Mouse (Mus musculus) myocyte (in vitro differentiated cells): ENCODE results near the gene Macrod2. TPM values are rescaled to one million over a fixed set of nuclear protein-coding genes. Genes with fewer than 3 reads are reported as not detected.

Source experiments
- H3K27me3 ChIP-seq: one replicate; pipeline ENCODE4 v1.6.1; 2011; ENCODE audit not compliant: control insufficient read depth, insufficient read depth, insufficient read length
- H3K36me3 ChIP-seq: one replicate; pipeline ENCODE4 v1.6.1; 2011; ENCODE audit not compliant: control insufficient read depth, insufficient read depth
- H3K4me2 ChIP-seq: one replicate; pipeline ENCODE4 v1.6.1; 2011; ENCODE audit warnings: low read depth, control low read depth
- H3K4me3 ChIP-seq: one replicate; pipeline ENCODE4 v1.5.1; 2011; ENCODE audit warnings: mild to moderate bottlenecking, control low read depth, moderate library complexity
- H3K79me2 ChIP-seq: one replicate; pipeline ENCODE4 v1.6.1; 2011; ENCODE audit not compliant: control insufficient read depth, insufficient read depth
- H3ac ChIP-seq: one replicate; pipeline ENCODE4 v1.6.1; 2011; ENCODE audit not compliant: control insufficient read depth, insufficient read length
- CEBPB ChIP-seq: IDR thresholded peaks from 2 replicates; pipeline ENCODE4 v1.6.1; 2011; ENCODE audit warnings: mild to moderate bottlenecking, moderate library complexity; ENCODE audit not compliant: poor library complexity, insufficient read depth, severe bottlenecking
- E2F4 ChIP-seq: IDR thresholded peaks from one replicate; pipeline ENCODE4 v1.6.1; 2011; ENCODE audit warnings: mild to moderate bottlenecking, control low read depth, moderate library complexity; ENCODE audit not compliant: insufficient read depth
- MAX ChIP-seq: IDR thresholded peaks from one replicate; pipeline ENCODE4 v1.6.1; 2011; ENCODE audit warnings: low read depth, mild to moderate bottlenecking, control low read depth
- MYOD1 ChIP-seq, 3 experiments: IDR thresholded peaks; one replicate each; pipeline ENCODE4 v1.6.1; 2011; ENCODE audit warnings: control low read depth in 2 of 3, low read depth in 2 of 3, mild to moderate bottlenecking in 2 of 3, moderate library complexity in 1 of 3; ENCODE audit not compliant: insufficient read length in 2 of 3, control insufficient read depth in 1 of 3
- MYOG ChIP-seq, 3 experiments: IDR thresholded peaks; one replicate each; pipeline ENCODE4 v1.6.1; 2011; ENCODE audit warnings: control low read depth in 2 of 3, low read depth in 2 of 3, mild to moderate bottlenecking in 2 of 3; ENCODE audit not compliant: insufficient read length in 2 of 3, control insufficient read depth in 1 of 3, insufficient read depth in 1 of 3
- POLR2A ChIP-seq: IDR thresholded peaks from one replicate; pipeline ENCODE4 v1.6.1; 2011; ENCODE audit warnings: low read depth, mild to moderate bottlenecking, control low read depth, moderate library complexity; ENCODE audit not compliant: insufficient read length
- POLR2AphosphoS2 ChIP-seq: IDR thresholded peaks from one replicate; pipeline ENCODE4 v1.6.1; 2011; ENCODE audit warnings: low read depth, control low read depth; ENCODE audit not compliant: insufficient read length
- REST ChIP-seq: IDR thresholded peaks from one replicate; pipeline ENCODE4 v1.6.1; 2011; ENCODE audit warnings: mild to moderate bottlenecking, control low read depth, moderate library complexity; ENCODE audit not compliant: insufficient read depth, insufficient read length
- SRF ChIP-seq: IDR thresholded peaks from one replicate; pipeline ENCODE4 v1.6.1; 2011; ENCODE audit warnings: low read depth; ENCODE audit not compliant: control insufficient read depth, insufficient read length
- TCF12 ChIP-seq: IDR thresholded peaks from one replicate; pipeline ENCODE4 v1.6.1; 2011; ENCODE audit warnings: mild to moderate bottlenecking, control low read depth; ENCODE audit not compliant: poor library complexity, insufficient read depth, severe bottlenecking
- TCF3 ChIP-seq: IDR thresholded peaks from one replicate; pipeline ENCODE4 v1.6.1; 2011; ENCODE audit warnings: low read depth, control low read depth; ENCODE audit not compliant: insufficient read length
- USF1 ChIP-seq: IDR thresholded peaks from one replicate; pipeline ENCODE4 v1.6.1; 2011; ENCODE audit warnings: low read depth, mild to moderate bottlenecking, control low read depth, moderate library complexity
- polyA plus RNA-seq: library from polyadenylated mRNA; unstranded; fragments of >200 nt; fragmentation: generic; extraction: Trizol; gene quantifications from one replicate; pipeline ENCODE4 v1.2.1, GENCODE M21; 2012; ENCODE audit warnings: missing spikeins

Gene Macrod2
- polyA plus RNA-seq, 1 experiment: 0.96 TPM

GRCm38 (mm10) chr2:141578206-141578605 lies 1183.1 kb downstream of the Macrod2 start:
- no peaks in the 10 kb centered on the region for H3K79me2 ChIP-seq
- H3K27me3 ChIP-seq: no peaks in the 10 kb centered on the region
- H3K4me3 ChIP-seq: no peak overlapping the region
- H3ac ChIP-seq: no peak overlapping the region
- H3K4me2 ChIP-seq: no peak overlapping the region
- H3K36me3 ChIP-seq: no peaks in the 10 kb centered on the region
- no peak for TF ChIP-seq MAX
- no peak for TF ChIP-seq CEBPB

DNA sequence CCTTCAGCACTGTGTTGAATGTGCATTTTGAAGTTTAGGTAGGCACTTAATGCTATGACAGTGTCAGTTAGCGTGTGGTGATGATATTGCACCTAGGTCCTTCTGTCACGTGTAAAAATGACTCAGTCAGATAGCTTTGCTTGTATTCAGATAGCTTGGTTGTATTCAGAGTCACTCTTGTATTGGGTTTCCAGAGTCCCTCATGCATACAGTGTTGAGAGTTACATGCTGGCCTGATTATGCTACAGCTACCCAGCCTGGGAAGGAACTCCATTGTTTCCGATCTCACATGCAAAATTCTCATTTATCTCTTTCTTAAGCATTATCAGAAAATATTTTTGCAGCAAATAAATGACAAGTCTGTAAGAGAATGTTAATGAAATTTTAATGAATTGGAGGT lies 1187.3 kb downstream of the Macrod2 start:
- Histone ChIP-seq H3K27me3 (no peaks in the 10 kb centered on the region), H3K4me3 (no peak overlapping the region), H3K36me3 (no peaks in the 10 kb centered on the region), H3ac (no peak overlapping the region), H3K79me2 (no peaks in the 10 kb centered on the region), H3K4me2 (no peak overlapping the region)
- TF ChIP-seq MYOG (IDR thresholded peaks at IDR 0.05; ENCODE audit: control insufficient read depth in 1 of 3, insufficient read depth in 1 of 3, insufficient read length in 2 of 3, low read depth in 2 of 3): no peak

DNA sequence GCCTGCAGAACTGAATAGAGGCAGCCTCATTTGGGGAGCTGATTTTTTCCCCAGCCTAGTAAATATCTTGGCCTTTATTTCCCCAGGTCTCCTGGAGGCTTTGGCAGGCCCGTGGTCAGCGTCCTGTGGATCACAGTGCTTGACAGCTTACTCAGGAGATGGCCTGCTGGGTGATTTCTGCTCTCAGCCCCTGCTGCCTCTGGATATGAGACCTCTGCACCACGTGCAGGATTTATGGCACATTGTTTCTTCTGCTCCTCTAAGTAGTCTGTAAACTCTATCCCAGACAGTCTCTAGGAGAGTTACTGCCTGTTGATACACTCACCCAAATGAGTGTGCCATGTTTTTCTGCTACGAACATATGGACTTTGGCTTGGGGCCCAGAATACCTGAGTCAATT lies 1187.8 kb downstream of the Macrod2 start:
- TF ChIP-seq TCF3: no peak
- TF ChIP-seq MYOD1 (IDR thresholded peaks at IDR 0.05; ENCODE audit: control insufficient read depth in 1 of 3, insufficient read length in 2 of 3, low read depth in 2 of 3): no peak
- TF ChIP-seq POLR2A: no peak
- TF ChIP-seq TCF12: no peak
- TF ChIP-seq MYOG (IDR thresholded peaks at IDR 0.05; ENCODE audit: control insufficient read depth in 1 of 3, insufficient read depth in 1 of 3, insufficient read length in 2 of 3, low read depth in 2 of 3): no peak
- TF ChIP-seq SRF: no peak
- no peak for TF ChIP-seq USF1
- TF ChIP-seq REST: no peak
- no peak for TF ChIP-seq POLR2AphosphoS2
- TF ChIP-seq MAX: no peak
- no peak for TF ChIP-seq CEBPB
- no peak for TF ChIP-seq E2F4
- Histone ChIP-seq H3K36me3 (no peaks in the 10 kb centered on the region), H3ac (no peak overlapping the region), H3K79me2 (no peaks in the 10 kb centered on the region), H3K4me3 (no peak overlapping the region), H3K27me3 (no peaks in the 10 kb centered on the region), H3K4me2 (no peak overlapping the region)

- Histone ChIP-seq H3K27me3 (no peaks in the 10 kb centered on the region), H3K4me2 (peak overlapping the region; percentile 61), H3K79me2 (no peaks in the 10 kb centered on the region), H3K4me3 (no peak overlapping the region), H3K36me3 (no peaks in the 10 kb centered on the region), H3ac (no peak overlapping the region)
- TF ChIP-seq E2F4 (no peak), SRF (no peak), MYOG (IDR thresholded peaks at IDR 0.05; ENCODE audit: control insufficient read depth in 1 of 3, insufficient read depth in 1 of 3, insufficient read length in 2 of 3, low read depth in 2 of 3) (no peak), REST (no peak), POLR2A (no peak), TCF3 (no peak)
Observed at GRCm38 (mm10) chr2:141587290-141587689, 1192.2 kb downstream of the Macrod2 start.

DNA sequence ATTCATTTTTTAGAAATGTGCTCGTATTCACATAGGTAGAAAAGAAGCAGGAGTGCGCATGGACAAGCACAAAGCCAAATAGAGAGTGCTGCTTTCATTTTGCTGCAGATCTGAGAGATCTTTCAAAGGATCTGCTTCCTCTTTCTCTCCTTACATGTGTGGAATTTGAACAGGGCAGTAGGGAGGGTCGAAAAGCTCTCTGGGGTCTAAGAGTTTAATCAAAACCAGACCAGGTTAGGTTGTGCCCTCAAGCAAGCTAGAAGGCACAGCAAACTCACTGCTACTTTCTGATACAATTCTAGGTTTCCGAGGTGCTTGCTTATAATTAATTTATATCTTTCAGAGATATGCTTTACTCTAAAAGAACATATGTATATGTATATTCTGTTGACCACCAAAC lies 1196.2 kb downstream of the Macrod2 start:
- H3K79me2 ChIP-seq: no peaks in the 10 kb centered on the region

More for the DNA sequence above, 1196.2 kb downstream of the Macrod2 start:
- Histone ChIP-seq H3K36me3 (no peaks in the 10 kb centered on the region), H3K27me3 (no peaks in the 10 kb centered on the region), H3K4me3 (no peak overlapping the region), H3K4me2 (no peak overlapping the region), H3ac (no peak overlapping the region)
- TF ChIP-seq MAX: no peak
- no peak for TF ChIP-seq MYOD1 (IDR thresholded peaks at IDR 0.05; ENCODE audit: control insufficient read depth in 1 of 3, insufficient read length in 2 of 3, low read depth in 2 of 3)
- TF ChIP-seq E2F4: no peak
- TF ChIP-seq TCF12: no peak
- TF ChIP-seq TCF3: no peak
- TF ChIP-seq SRF: no peak
- TF ChIP-seq POLR2AphosphoS2: no peak
- no peak for TF ChIP-seq REST
- no peak for TF ChIP-seq POLR2A
- TF ChIP-seq MYOG (IDR thresholded peaks at IDR 0.05; ENCODE audit: control insufficient read depth in 1 of 3, insufficient read depth in 1 of 3, insufficient read length in 2 of 3, low read depth in 2 of 3): no peak
- no peak for TF ChIP-seq USF1
- TF ChIP-seq CEBPB: no peak
